Comparison of ENCODE assay signal across 9 mouse cellular contexts in genomic region chr8:12948574-12948961, GRCm38 (mm10).
DNase-seq lines count a peak whose midpoint lies in the region; ATAC-seq lines count a peak whose summit lies in the region.
"Had no signal": no experiment of that assay in that cellular context is flagged by ENCODE, and none has a peak within 500 bp of the region (broad histone marks: within the 10 kb centered on the region; RNA-seq: fewer than 3 reads in every experiment).

No protein-coding gene starts in this region.

- H3K27me3 ChIP-seq in heart, embryonic 15.5 days: 0 out of 2 replicates have a peak, but pooled peaks cover 8% of the 10 kb centered on the region
- no peaks in the 10 kb centered on the region for H3K27me3 ChIP-seq in forebrain, embryonic 16.5 days (replicated peaks; ENCODE audit: control insufficient read depth, insufficient read depth, low read length)
- no peaks in the 10 kb centered on the region for H3K27me3 ChIP-seq in midbrain, embryonic 13.5 days

- no peak for DNase-seq in heart, adult 8-10 months (ENCODE audit: low spot score)
- DNase-seq in cerebellum, adult 9-10 months: peak; percentile 77
- DNase-seq in urinary bladder, postnatal 36 days (ENCODE audit: low spot score in 2 of 2): no peak
- DNase-seq in lung, postnatal 10 days: no peak
- DNase-seq in frontal cortex, postnatal 36 days (ENCODE audit: low spot score in 2 of 2): no peak

- no peak overlapping the region for H3K9ac ChIP-seq in heart, embryonic 15.5 days
- peak overlapping the region; percentile 82 for H3K9ac ChIP-seq in forebrain, embryonic 16.5 days (replicated peaks; ENCODE audit: low read depth, low read length)
- peak overlapping the region; percentile 91 for H3K9ac ChIP-seq in midbrain, embryonic 13.5 days (replicated peaks)
- H3K9ac ChIP-seq: liver, embryonic 14.5 days had no signal

- 24% methylated on average over 3 of the region's 3 CpGs for WGBS in heart, embryonic 15.5 days
- 10% methylated on average over 3 of the region's 3 CpGs for WGBS in forebrain, embryonic 16.5 days
- WGBS in midbrain, embryonic 13.5 days: 1% methylated on average over 3 of the region's 3 CpGs

- peak overlapping the region; percentile 64 for H3K4me2 ChIP-seq in heart, embryonic 15.5 days
- H3K4me2 ChIP-seq in forebrain, embryonic 16.5 days (ENCODE audit: low read length): peak overlapping the region; percentile 83
- peak overlapping the region; percentile 97 for H3K4me2 ChIP-seq in midbrain, embryonic 13.5 days (replicated peaks)

- no peak for ATAC-seq in heart, embryonic 15.5 days (replicated peaks; ENCODE audit: insufficient number of reproducible peaks, insufficient read depth, low FRiP score, low read depth)
- ATAC-seq in forebrain, embryonic 16.5 days: peak; percentile 47
- ATAC-seq in midbrain, embryonic 13.5 days: peak; percentile 38; the same call in 1 of the 2 replicates

- peak overlapping the region; percentile 50 for H3K4me3 ChIP-seq in heart, embryonic 15.5 days
- peak overlapping the region; percentile 54 for H3K4me3 ChIP-seq in forebrain, embryonic 16.5 days (replicated peaks; ENCODE audit: low read length)
- peak overlapping the region; percentile 57 for H3K4me3 ChIP-seq in midbrain, embryonic 13.5 days (replicated peaks)

- H3K36me3 ChIP-seq in heart, embryonic 15.5 days: no peaks in the 10 kb centered on the region
- H3K36me3 ChIP-seq in forebrain, embryonic 16.5 days (ENCODE audit: control insufficient read depth, insufficient read depth): no peaks in the 10 kb centered on the region
- peaks cover 11% of the 10 kb centered on the region for H3K36me3 ChIP-seq in midbrain, embryonic 13.5 days

- no peaks in the 10 kb centered on the region for H3K9me3 ChIP-seq in heart, embryonic 15.5 days (replicated peaks)
- H3K9me3 ChIP-seq in forebrain, embryonic 16.5 days (ENCODE audit: control insufficient read depth, low read length): no peaks in the 10 kb centered on the region
- H3K9me3 ChIP-seq in midbrain, embryonic 13.5 days: no peaks in the 10 kb centered on the region

- H3K27ac ChIP-seq in heart, embryonic 15.5 days: no peak overlapping the region
- H3K27ac ChIP-seq in forebrain, embryonic 16.5 days (ENCODE audit: low read length): peak overlapping the region; percentile 94
- peak overlapping the region; percentile 99 for H3K27ac ChIP-seq in midbrain, embryonic 13.5 days
- H3K27ac ChIP-seq: liver, embryonic 14.5 days had no signal

- peaks cover 21% of the 10 kb centered on the region for H3K4me1 ChIP-seq in heart, embryonic 15.5 days (replicated peaks)
- H3K4me1 ChIP-seq in forebrain, embryonic 16.5 days (replicated peaks; ENCODE audit: control insufficient read depth, insufficient read depth, low read length): peaks cover 35% of the 10 kb centered on the region
- peaks cover 65% of the 10 kb centered on the region for H3K4me1 ChIP-seq in midbrain, embryonic 13.5 days (replicated peaks)
